Mouse (Mus musculus) brain, embryonic 14.5 days (tissue): ENCODE data around the gene Clcn2.

Experiments used
- CTCF ChIP-seq: fragments of 200-500 bp; IDR thresholded peaks from 2 replicates; pipeline ENCODE4 v1.5.1; 2012; ENCODE audit warnings: inconsistent platforms, mild to moderate bottlenecking, moderate library complexity, borderline replicate concordance; ENCODE audit not compliant: insufficient read depth, insufficient read length; ENCODE audit errors: extremely low read depth
- POLR2A ChIP-seq: fragments of 200-500 bp; IDR thresholded peaks from 2 replicates; pipeline ENCODE4 v1.6.1; 2012; ENCODE audit warnings: mild to moderate bottlenecking, inconsistent platforms, borderline replicate concordance; ENCODE audit not compliant: poor library complexity, insufficient read depth, insufficient read length, severe bottlenecking; ENCODE audit errors: extremely low read depth

DNA sequence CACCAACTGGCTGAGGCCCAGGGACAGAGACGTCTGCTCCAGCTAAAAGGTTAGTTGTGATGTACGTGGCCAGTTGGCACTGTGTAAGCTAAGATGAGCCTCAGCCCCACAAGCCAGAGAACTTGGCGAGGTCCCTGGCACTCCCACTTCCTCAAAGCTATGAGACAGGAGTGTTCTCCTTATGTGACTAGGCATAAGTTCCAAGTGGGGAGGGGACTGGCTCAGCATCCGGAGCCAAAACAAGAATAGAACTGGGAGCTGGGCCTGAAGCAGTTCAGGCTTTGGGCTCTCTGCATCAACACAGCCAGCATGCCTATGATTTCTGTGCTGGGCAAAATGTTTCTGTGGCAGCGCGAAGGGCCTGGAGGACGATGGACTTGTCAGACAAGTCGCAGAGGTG, 22.8 kb downstream of the Clcn2 start:
- TF ChIP-seq CTCF (no peak), POLR2A (no peak)
